Mouse (Mus musculus): Measurements from ENCODE around the gene Krt87.

Gene Krt87

GRCm38 (mm10) chr15:101414807-101415565 is 23.6 kb downstream of the Krt87 start:
- peak; percentile 24 to 44 for DNase-seq

- DNase-seq, result no peak
Observed at GRCm38 (mm10) chr15:101413916-101414635, 24.5 kb downstream of the Krt87 start.

- peak; percentile 25 to 29 for DNase-seq
Observed at GRCm38 (mm10) chr15:101412188-101412587, 26.4 kb downstream of the Krt87 start.

GRCm38 (mm10) chr15:101410775-101411174 is 27.8 kb downstream of the Krt87 start, which contains the start of gene Krt7:
Gene Krt7, plus strand, starts transcription at chr15:101411043.
- DNase-seq, result no peak

- DNase-seq, result no peak
Observed at GRCm38 (mm10) chr15:101398269-101398668, 40.3 kb downstream of the Krt87 start.

- DNase-seq, result no peak
Observed at GRCm38 (mm10) chr15:101397683-101398082, 40.9 kb downstream of the Krt87 start.

- DNase-seq, result no peak
Observed at GRCm38 (mm10) chr15:101396921-101397320, 41.7 kb downstream of the Krt87 start.

- no peak for DNase-seq
Observed at GRCm38 (mm10) chr15:101396466-101396865, 42.1 kb downstream of the Krt87 start.

GRCm38 (mm10) chr15:101394908-101395307 is 43.7 kb downstream of the Krt87 start:
- peak in 1 of 2 experiments; percentile 58 for DNase-seq

- DNase-seq, result no peak
Observed at GRCm38 (mm10) chr15:101392251-101392650, 46.4 kb downstream of the Krt87 start.

- DNase-seq, result no peak
Observed at GRCm38 (mm10) chr15:101390203-101390602, 48.4 kb downstream of the Krt87 start.

GRCm38 (mm10) chr15:101388034-101388541 is 50.5 kb downstream of the Krt87 start:
- no peak for DNase-seq

GRCm38 (mm10) chr15:101387176-101387575 is 51.4 kb downstream of the Krt87 start:
- DNase-seq, result no peak

- DNase-seq, result no peak
Observed at GRCm38 (mm10) chr15:101385064-101385463, 53.5 kb downstream of the Krt87 start.

- DNase-seq, result no peak
Observed at GRCm38 (mm10) chr15:101384610-101385009, 54.0 kb downstream of the Krt87 start.

GRCm38 (mm10) chr15:101382811-101383210 is 55.8 kb downstream of the Krt87 start:
- DNase-seq, result peak; percentile 58 to 73

- DNase-seq, result peak in 1 of 2 experiments; percentile 44
Observed at GRCm38 (mm10) chr15:101381758-101382157, 56.8 kb downstream of the Krt87 start.
